Mouse (Mus musculus): ENCODE results near the gene Patz1. TPM values are rescaled to one million over a fixed set of nuclear protein-coding genes. Genes with fewer than 3 reads are reported as not detected.

Patz1 gene
- polyA plus RNA-seq, 1 experiment, result 32.2 TPM

- H3K4me3 ChIP-seq (ENCODE audit: insufficient read depth, low read length), result no peak overlapping the region
- peaks cover 27% of the 10 kb centered on the region for H3K4me1 ChIP-seq (ENCODE audit: control insufficient read depth, insufficient read depth, low read length)
Measured at GRCm38 (mm10) chr11:3334141-3334710, 45.6 kb downstream of the Patz1 start.

GRCm38 (mm10) chr11:3334711-3335316, 46.1 kb downstream of the Patz1 start:
- H3K27ac ChIP-seq (ENCODE audit: insufficient read depth, low read depth, low read length), result no peak overlapping the region
- H3K4me1 ChIP-seq (ENCODE audit: control insufficient read depth, insufficient read depth, low read length), result peaks cover 24% of the 10 kb centered on the region
- H3K4me3 ChIP-seq (ENCODE audit: insufficient read depth, low read length), result no peak overlapping the region
- TF ChIP-seq POLR2A (IDR thresholded peaks at IDR 0.05; ENCODE audit: borderline replicate concordance, low read depth, low read length) (no peak), CTCF (IDR thresholded peaks at IDR 0.05; ENCODE audit: low read depth, low read length) (no peak)

More at GRCm38 (mm10) chr11:3334141-3334710, 45.6 kb downstream of the Patz1 start:
- no peak overlapping the region for H3K27ac ChIP-seq (ENCODE audit: insufficient read depth, low read depth, low read length)
- TF ChIP-seq CTCF (IDR thresholded peaks at IDR 0.05; ENCODE audit: low read depth, low read length), result no peak
- TF ChIP-seq POLR2A (IDR thresholded peaks at IDR 0.05; ENCODE audit: borderline replicate concordance, low read depth, low read length), result no peak

GRCm38 (mm10) chr11:3335651-3336216, 47.1 kb downstream of the Patz1 start:
- Histone ChIP-seq H3K4me3 (ENCODE audit: insufficient read depth, low read length) (no peak overlapping the region), H3K4me1 (ENCODE audit: control insufficient read depth, insufficient read depth, low read length) (peaks cover 22% of the 10 kb centered on the region), H3K27ac (ENCODE audit: insufficient read depth, low read depth, low read length) (no peak overlapping the region)
- no peak for TF ChIP-seq CTCF (IDR thresholded peaks at IDR 0.05; ENCODE audit: low read depth, low read length)
- TF ChIP-seq POLR2A (IDR thresholded peaks at IDR 0.05; ENCODE audit: borderline replicate concordance, low read depth, low read length), result no peak

- H3K4me3 ChIP-seq (ENCODE audit: insufficient read depth, low read length), result no peak overlapping the region
- TF ChIP-seq CTCF (IDR thresholded peaks at IDR 0.05; ENCODE audit: low read depth, low read length) (no peak), POLR2A (IDR thresholded peaks at IDR 0.05; ENCODE audit: borderline replicate concordance, low read depth, low read length) (no peak)
- H3K4me1 ChIP-seq (ENCODE audit: control insufficient read depth, insufficient read depth, low read length), result peaks cover 22% of the 10 kb centered on the region
- H3K27ac ChIP-seq (ENCODE audit: insufficient read depth, low read depth, low read length), result no peak overlapping the region
Measured at GRCm38 (mm10) chr11:3336602-3337001, 47.9 kb downstream of the Patz1 start.

DNA sequence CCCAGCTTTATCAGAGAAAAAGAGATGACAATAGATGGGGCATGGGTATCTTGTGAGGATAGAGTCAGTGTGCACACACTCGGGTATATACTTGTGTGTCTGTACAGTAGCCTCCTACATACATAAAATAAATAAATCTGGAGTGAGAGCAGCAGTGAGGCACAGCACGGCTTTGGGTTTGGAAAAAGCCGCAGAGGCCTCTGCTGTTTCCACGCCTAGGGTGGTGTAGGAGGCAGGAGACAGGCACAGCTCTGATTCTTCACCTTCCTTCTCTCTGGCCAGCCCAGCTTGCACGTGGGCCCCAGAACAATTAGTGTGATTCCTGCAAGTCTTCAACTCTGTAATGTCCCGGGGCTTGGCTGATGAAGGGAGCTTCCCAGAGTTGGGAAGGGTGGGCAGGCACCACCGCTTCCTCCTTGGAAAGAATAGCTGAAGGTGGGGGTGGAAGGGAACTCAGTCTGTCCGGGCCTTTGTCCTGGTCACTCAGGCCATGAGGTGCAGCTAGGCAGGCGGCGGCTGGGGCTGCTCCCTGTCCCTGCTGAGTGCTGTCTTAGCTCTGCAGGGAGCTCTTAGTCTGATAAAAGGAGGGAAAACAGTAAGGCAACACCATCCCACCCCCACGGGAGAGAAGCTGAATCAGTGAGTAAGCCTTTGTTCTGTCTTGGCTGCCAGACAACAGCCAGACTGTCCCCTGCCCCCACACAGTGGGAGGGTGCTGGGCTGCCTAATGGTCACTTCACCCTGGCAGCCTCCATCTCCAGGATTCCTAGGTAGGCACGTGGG, 48.7 kb downstream of the Patz1 start:
- Histone ChIP-seq H3K4me3 (ENCODE audit: insufficient read depth, low read length) (no peak overlapping the region), H3K27ac (ENCODE audit: insufficient read depth, low read depth, low read length) (no peak overlapping the region), H3K4me1 (ENCODE audit: control insufficient read depth, insufficient read depth, low read length) (peaks cover 22% of the 10 kb centered on the region)
- TF ChIP-seq CTCF (IDR thresholded peaks at IDR 0.05; ENCODE audit: low read depth, low read length), result no peak
- no peak for TF ChIP-seq POLR2A (IDR thresholded peaks at IDR 0.05; ENCODE audit: borderline replicate concordance, low read depth, low read length)

- Histone ChIP-seq H3K4me3 (ENCODE audit: insufficient read depth, low read length) (no peak overlapping the region), H3K27ac (ENCODE audit: insufficient read depth, low read depth, low read length) (no peak overlapping the region), H3K4me1 (ENCODE audit: control insufficient read depth, insufficient read depth, low read length) (peaks cover 17% of the 10 kb centered on the region)
- TF ChIP-seq CTCF (IDR thresholded peaks at IDR 0.05; ENCODE audit: low read depth, low read length) (no peak), POLR2A (IDR thresholded peaks at IDR 0.05; ENCODE audit: borderline replicate concordance, low read depth, low read length) (no peak)
Measured at GRCm38 (mm10) chr11:3337961-3338360, 49.3 kb downstream of the Patz1 start.

DNA sequence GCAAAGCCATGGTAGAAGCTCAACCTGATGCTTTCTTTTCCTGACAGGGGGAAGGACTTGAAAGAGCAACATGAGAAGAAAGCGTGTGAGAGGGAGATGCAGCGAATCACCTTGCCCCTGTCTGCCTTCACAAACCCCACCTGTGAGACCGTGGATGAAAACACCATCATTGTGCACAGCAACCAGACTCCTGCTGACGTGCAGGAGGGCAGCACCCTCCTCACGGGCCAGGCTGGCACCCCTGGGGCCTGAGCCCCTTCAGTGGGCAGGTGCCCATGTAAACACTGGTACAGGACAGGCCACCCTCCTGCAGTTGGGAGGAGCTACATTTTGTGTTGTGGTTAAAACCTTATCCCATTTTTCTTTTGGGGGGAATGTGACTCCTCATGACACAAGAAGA, 52.8 kb downstream of the Patz1 start:
- H3K4me1 ChIP-seq (ENCODE audit: control insufficient read depth, insufficient read depth, low read length), result 0 out of 2 replicates have a peak, but pooled peaks cover 4% of the 10 kb centered on the region
- no peak overlapping the region for H3K27ac ChIP-seq (ENCODE audit: insufficient read depth, low read depth, low read length)
- TF ChIP-seq POLR2A (IDR thresholded peaks at IDR 0.05; ENCODE audit: borderline replicate concordance, low read depth, low read length), result no peak
- no peak for TF ChIP-seq CTCF (IDR thresholded peaks at IDR 0.05; ENCODE audit: low read depth, low read length)
- H3K4me3 ChIP-seq (ENCODE audit: insufficient read depth, low read length), result no peak overlapping the region

DNA sequence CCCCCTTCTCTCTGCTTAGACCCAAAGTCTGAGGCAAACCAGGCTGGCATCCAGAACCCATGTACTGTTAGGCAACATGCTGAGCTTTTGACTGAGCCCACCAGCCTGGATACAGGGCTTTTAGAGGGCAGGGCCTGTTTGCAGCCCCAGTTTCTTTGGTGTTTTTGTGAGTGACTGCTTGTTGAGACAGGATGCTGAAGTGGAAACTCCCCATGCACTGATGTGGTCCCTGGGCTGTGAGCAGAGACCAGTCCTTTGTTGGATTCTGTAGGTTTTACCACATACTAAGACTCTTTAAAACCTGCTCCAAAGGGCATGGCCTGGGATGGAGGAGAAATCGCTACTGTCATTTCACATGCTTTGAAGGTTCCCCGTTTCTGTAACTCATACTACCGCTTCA, 56.2 kb downstream of the Patz1 start:
- peaks cover 15% of the 10 kb centered on the region for H3K4me1 ChIP-seq (ENCODE audit: control insufficient read depth, insufficient read depth, low read length)
- no peak overlapping the region for H3K4me3 ChIP-seq (ENCODE audit: insufficient read depth, low read length)
- TF ChIP-seq POLR2A (IDR thresholded peaks at IDR 0.05; ENCODE audit: borderline replicate concordance, low read depth, low read length), result no peak
- no peak for TF ChIP-seq CTCF (IDR thresholded peaks at IDR 0.05; ENCODE audit: low read depth, low read length)
- no peak overlapping the region for H3K27ac ChIP-seq (ENCODE audit: insufficient read depth, low read depth, low read length)

- Histone ChIP-seq H3K27ac (ENCODE audit: insufficient read depth, low read depth, low read length) (no peak overlapping the region), H3K4me3 (ENCODE audit: insufficient read depth, low read length) (no peak overlapping the region), H3K4me1 (ENCODE audit: control insufficient read depth, insufficient read depth, low read length) (peaks cover 15% of the 10 kb centered on the region)
- no peak for TF ChIP-seq CTCF (IDR thresholded peaks at IDR 0.05; ENCODE audit: low read depth, low read length)
- no peak for TF ChIP-seq POLR2A (IDR thresholded peaks at IDR 0.05; ENCODE audit: borderline replicate concordance, low read depth, low read length)
Measured at GRCm38 (mm10) chr11:3346351-3346750, 57.7 kb downstream of the Patz1 start.
